Mouse (Mus musculus) erythroblast, embryonic 14.5 days (primary cell): Measurements from ENCODE around the gene Zbtb4.

Source experiments
- GATA1 ChIP-seq: IDR thresholded peaks from 2 replicates; pipeline ENCODE4 v1.6.1; 2012; ENCODE audit warnings: low read length, inconsistent platforms, mixed read lengths
- TAL1 ChIP-seq: IDR thresholded peaks from 3 replicates; pipeline ENCODE4 v1.6.1; 2012; ENCODE audit warnings: low read length, inconsistent platforms, mixed read lengths

DNA sequence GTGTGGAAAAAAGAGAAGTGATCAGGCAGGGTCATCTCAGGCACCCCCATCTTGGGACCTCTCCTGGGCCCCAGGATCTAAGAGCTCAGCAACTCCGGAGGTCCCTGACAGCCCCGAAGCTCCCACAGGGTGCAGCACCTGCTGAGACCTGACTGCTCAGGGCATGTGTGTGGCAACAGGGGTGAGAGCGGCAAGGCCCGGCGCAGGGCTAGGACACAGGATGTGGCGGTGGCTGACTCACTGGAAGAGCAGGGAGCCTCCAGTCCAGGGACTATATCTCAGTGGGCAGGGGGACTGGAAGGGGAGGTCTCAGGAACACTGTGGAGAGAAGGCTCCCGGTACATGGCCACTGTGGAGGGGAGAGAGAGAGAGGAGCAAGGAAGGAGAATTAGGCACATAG lies 32.2 kb downstream of the Zbtb4 start:
- no peak for TF ChIP-seq GATA1
- no peak for TF ChIP-seq TAL1
